Mouse (Mus musculus): Measurements from ENCODE around the gene Prox1.

Prox1 gene

GRCm38 (mm10) chr1:190076601-190077000 is 93.9 kb downstream of the Prox1 start:
- no peak for DNase-seq (ENCODE audit: low spot score)
